Mouse (Mus musculus) lung, embryonic 14.5 days (tissue): ENCODE results near the gene Pde4a. TPM values are rescaled to one million over a fixed set of nuclear protein-coding genes. Genes with fewer than 3 reads are reported as not detected.
"Not testable (repeated sequence)": the region's sequence is repeated elsewhere in the genome, so short reads cannot be mapped to it uniquely, and the experiment has no call there.

Source experiments
- ATAC-seq: fragments of 200-750 bp; cut with Nextera tagmentation; 2 replicates; pipeline ENCODE4 v1.8.0; 2017; ENCODE audit warnings: mild to moderate bottlenecking, moderate TSS enrichment, moderate library complexity; ENCODE audit not compliant: insufficient read depth
- DNase-seq: peaks from one replicate; pipeline ENCODE4 v3.0.0-alpha.2; 2015
- H3K27ac ChIP-seq: fragments of 300-500 bp; sonication (generic); 2 replicates; pipeline ENCODE4 v1.5.1; 2014; ENCODE audit warnings: low read depth, mild to moderate bottlenecking, moderate library complexity
- H3K27me3 ChIP-seq: fragments of 300-500 bp; sonication (generic); 2 replicates; pipeline ENCODE4 v1.6.1; 2014; ENCODE audit warnings: low read length, control low read depth; ENCODE audit not compliant: insufficient read depth
- H3K36me3 ChIP-seq: fragments of 300-500 bp; sonication (generic); 2 replicates; pipeline ENCODE4 v1.6.1; 2014; ENCODE audit warnings: control low read depth; ENCODE audit not compliant: insufficient read depth
- H3K4me1 ChIP-seq: fragments of 300-500 bp; sonication (generic); 2 replicates; pipeline ENCODE4 v1.6.1; 2014; ENCODE audit warnings: antibody characterized with exemption, control low read depth; ENCODE audit not compliant: insufficient read depth
- H3K4me2 ChIP-seq: fragments of 300-500 bp; sonication (generic); 2 replicates; pipeline ENCODE4 v1.6.1; 2014; ENCODE audit warnings: mild to moderate bottlenecking
- H3K4me3 ChIP-seq: fragments of 300-500 bp; sonication (generic); 2 replicates; pipeline ENCODE4 v1.5.1; 2014; ENCODE audit warnings: low read depth, low read length
- H3K9ac ChIP-seq: fragments of 300-500 bp; sonication (generic); 2 replicates; pipeline ENCODE4 v1.6.1; 2014
- H3K9me3 ChIP-seq: fragments of 300-500 bp; sonication (generic); 2 replicates; pipeline ENCODE4 v1.6.1; 2016; ENCODE audit warnings: low read depth, low read length, control low read depth
- CTCF ChIP-seq: IDR thresholded peaks from 2 replicates; pipeline ENCODE4 v1.5.1; 2016; ENCODE audit warnings: antibody characterized with exemption, low read depth
- WGBS: fragments of 180-500 bp; shearing (Covaris S2); extraction: QIAGEN DNeasy Blood & Tissue Kit; methylation state at CpG from one replicate; pipeline ENCODE4 v1.1.7; 2014; 5-methylcytosine and 5-hydroxymethylcytosine counted together
- polyA plus RNA-seq: library from polyadenylated mRNA; unstranded; fragments of >200 nt; fragmentation: Nextera tagmentation; extraction: Ambion mirVana; gene quantifications from 2 replicates; pipeline ENCODE4 v1.2.1, GENCODE M21; 2014

The Pde4a gene
- polyA plus RNA-seq, 1 experiment from 2014 or later, result 8.4 TPM

DNA sequence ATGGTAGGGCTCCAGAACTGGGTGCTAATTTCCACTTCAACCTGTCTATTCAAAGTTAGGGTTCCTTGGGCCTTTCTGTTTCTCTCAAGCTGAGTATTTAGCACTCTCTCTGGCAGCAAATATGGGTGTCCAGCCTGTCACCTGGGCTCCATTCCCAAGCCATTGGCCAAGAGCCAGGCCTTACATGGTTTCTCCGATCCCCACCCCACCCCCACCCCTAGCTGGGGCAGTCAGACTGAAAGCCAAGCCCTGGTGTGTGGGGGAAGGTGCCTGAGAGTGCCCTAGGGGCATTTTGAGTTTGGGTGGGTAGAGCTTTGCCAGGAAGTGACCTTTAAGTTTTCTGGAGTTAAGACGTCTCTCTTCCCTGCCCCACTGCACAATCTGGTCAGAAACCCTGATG is 19.2 kb downstream of the Pde4a start:
- no peak for TF ChIP-seq CTCF
- H3K27me3 ChIP-seq, result peaks cover 3% of the 10 kb centered on the region; the same call in 1 of the 2 replicates
- 14% methylated on average over 2 of the region's 2 CpGs for WGBS
- no peak overlapping the region for H3K27ac ChIP-seq
- H3K4me3 ChIP-seq, result no peak overlapping the region
- peak overlapping the region; percentile 63; the same call in 1 of the 2 replicates for H3K4me2 ChIP-seq
- ATAC-seq (no peak), DNase-seq (peak; percentile 38)
- no peaks in the 10 kb centered on the region for H3K4me1 ChIP-seq
- H3K36me3 ChIP-seq, result no peaks in the 10 kb centered on the region
- no peaks in the 10 kb centered on the region for H3K9me3 ChIP-seq
- H3K9ac ChIP-seq, result no peak overlapping the region

DNA sequence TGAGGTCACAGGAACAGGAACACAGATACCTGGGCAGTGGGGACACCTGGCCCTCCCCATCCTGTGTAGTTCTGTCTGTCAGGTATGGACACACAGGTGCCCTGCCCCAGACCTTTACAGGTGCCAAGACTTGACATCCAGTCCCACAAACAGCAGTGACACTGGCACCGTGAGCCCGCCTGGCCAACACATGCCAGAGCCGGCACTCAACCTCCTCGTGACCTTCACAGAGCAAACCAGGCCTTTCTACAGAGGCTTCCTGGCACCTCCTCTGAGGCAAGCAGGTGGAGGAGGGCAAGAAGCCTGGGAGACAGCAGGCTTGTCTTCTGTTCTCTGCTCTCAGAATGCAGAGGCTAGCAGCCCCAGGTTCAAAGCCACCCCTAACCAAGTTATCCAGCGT is 19.9 kb downstream of the Pde4a start:
- H3K36me3 ChIP-seq, result no peaks in the 10 kb centered on the region
- H3K27me3 ChIP-seq, result peaks cover 3% of the 10 kb centered on the region; the same call in 1 of the 2 replicates
- no peak overlapping the region for H3K4me2 ChIP-seq
- H3K27ac ChIP-seq, result no peak overlapping the region
- no peaks in the 10 kb centered on the region for H3K9me3 ChIP-seq
- ATAC-seq (no peak), DNase-seq (no peak)
- H3K9ac ChIP-seq, result no peak overlapping the region
- no peaks in the 10 kb centered on the region for H3K4me1 ChIP-seq
- no peak for TF ChIP-seq CTCF
- no peak overlapping the region for H3K4me3 ChIP-seq
- WGBS, result 72% methylated on average over 5 of the region's 5 CpGs

DNA sequence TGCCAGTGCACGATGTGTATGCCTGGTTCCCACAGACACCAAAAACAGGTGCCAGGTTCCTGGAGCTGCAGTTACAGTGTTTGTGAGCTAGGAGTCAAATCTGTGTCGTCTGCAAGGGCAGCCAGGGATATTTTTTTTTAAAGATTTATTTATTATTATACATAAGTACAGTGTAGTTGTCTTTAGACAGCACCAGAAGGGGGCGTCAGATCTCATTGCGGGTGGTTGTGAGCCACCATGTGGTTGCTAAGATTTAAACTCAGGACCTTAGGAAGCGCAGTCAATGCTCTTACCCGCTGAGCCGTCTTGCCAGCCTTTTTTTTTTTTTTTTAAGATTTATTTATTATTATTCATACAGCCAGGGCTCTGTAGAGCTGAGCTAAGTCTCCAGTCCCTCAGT is 24.4 kb downstream of the Pde4a start:
- Histone ChIP-seq H3K4me3 (no peak overlapping the region), H3K4me2 (no peak overlapping the region), H3K9ac (no peak overlapping the region), H3K27ac (no peak overlapping the region), H3K27me3 (0 out of 2 replicates have a peak, but pooled peaks cover 3% of the 10 kb centered on the region), H3K4me1 (no peaks in the 10 kb centered on the region), H3K36me3 (no peaks in the 10 kb centered on the region), H3K9me3 (no peaks in the 10 kb centered on the region)
- DNase-seq (peak; percentile 44), ATAC-seq (no peak)
- TF ChIP-seq CTCF, result peak; percentile 31; the same call in 1 of the 2 replicates
- 32% methylated on average over 7 of the region's 7 CpGs for WGBS

DNA sequence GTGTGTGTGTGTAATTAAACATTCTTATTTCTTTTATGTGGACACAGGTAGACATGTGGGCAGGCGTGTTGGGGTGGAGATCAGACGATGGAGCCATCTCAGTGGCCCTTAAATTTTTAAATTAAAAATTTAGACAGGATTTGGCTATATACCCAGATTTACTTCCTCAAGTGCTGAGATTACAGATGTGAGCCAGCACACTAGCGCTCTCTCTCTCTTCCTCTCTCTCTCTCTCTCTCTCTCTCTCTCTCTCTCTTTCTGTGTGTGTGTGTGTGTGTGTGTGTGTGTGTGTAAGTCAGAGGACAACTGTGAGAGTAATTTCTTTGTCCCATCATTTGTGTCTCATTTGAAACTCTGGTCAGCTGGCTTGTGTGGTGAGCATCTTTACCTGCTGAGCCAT is 25.2 kb downstream of the Pde4a start:
- WGBS, result 76% methylated on average over 3 of the region's 3 CpGs
- no peak overlapping the region for H3K27ac ChIP-seq
- no peaks in the 10 kb centered on the region for H3K27me3 ChIP-seq
- no peak overlapping the region for H3K4me2 ChIP-seq
- no peak overlapping the region for H3K9ac ChIP-seq
- no peak overlapping the region for H3K4me3 ChIP-seq
- TF ChIP-seq CTCF, result no peak
- DNase-seq (no peak), ATAC-seq (no peak)
- H3K4me1 ChIP-seq, result no peaks in the 10 kb centered on the region
- H3K36me3 ChIP-seq, result no peaks in the 10 kb centered on the region
- H3K9me3 ChIP-seq, result no peaks in the 10 kb centered on the region

DNA sequence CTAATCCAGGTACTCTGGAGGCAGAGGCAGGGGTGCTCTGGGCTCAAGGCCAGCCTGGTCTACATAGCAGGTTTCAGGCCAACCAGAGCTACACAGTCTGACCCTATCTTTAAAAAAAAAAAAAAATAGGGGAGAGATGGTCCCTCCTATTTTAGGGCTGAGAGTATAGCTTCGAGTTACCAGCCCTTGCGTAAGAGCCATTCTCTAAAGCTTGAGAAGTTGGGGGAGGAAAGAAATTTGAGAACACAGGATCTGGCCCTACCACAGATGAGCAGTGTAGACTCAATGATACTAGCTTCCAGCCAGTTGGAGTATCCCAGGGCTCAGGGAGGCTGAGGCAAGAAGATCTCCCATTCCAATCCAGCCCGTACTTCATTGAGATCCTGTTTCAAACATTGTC is 28.3 kb downstream of the Pde4a start:
- WGBS, result 81% methylated on average over 3 of the region's 3 CpGs

DNA sequence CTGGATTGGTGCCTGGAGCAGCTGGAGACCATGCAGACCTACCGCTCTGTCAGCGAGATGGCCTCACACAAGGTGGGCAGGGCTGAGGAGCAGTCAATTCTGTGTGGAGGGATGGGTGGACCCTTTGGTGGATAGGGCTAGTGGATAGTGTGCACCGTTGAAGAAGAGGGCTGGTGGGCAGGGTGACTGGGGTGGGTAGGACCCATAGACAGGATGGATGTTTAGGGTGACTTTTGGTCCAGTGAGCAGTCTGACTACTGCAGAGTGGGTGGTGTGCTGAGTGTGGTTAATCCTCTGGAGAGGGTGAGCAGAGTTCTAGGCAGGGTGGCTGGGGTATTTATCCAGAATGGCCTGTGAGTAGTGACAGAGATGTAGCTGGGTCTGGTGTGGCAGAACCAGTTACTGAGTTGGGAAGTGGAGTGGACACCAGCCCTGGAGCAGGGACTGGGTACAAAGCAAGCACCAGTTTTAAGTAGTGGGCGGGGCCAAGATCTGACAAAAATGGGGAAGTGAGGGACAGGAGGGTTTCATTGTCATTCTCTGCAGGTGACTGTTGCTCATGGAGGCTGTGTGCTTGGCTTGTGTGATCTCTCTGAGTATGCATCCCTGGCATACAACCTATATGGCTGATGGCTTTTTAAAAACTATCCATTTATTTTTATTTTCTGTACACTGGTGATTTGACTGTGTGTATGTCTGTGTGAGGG is 29.4 kb downstream of the Pde4a start:
- 74% methylated on average over 4 of the region's 4 CpGs for WGBS
- Histone ChIP-seq H3K9ac (no peak overlapping the region), H3K4me3 (no peak overlapping the region), H3K9me3 (no peaks in the 10 kb centered on the region), H3K4me1 (no peaks in the 10 kb centered on the region; the same call in 1 of the 2 replicates), H3K4me2 (no peak overlapping the region), H3K27ac (no peak overlapping the region), H3K36me3 (no peaks in the 10 kb centered on the region), H3K27me3 (no peaks in the 10 kb centered on the region)
- TF ChIP-seq CTCF, result no peak
- DNase-seq, result no peak
- ATAC-seq, result no peak

More for the DNA sequence above, 28.3 kb downstream of the Pde4a start:
- DNase-seq (no peak), ATAC-seq (no peak)
- H3K4me3 ChIP-seq, result no peak overlapping the region
- no peaks in the 10 kb centered on the region; the same call in 1 of the 2 replicates for H3K4me1 ChIP-seq
- TF ChIP-seq CTCF, result no peak
- no peaks in the 10 kb centered on the region for H3K27me3 ChIP-seq
- H3K36me3 ChIP-seq, result no peaks in the 10 kb centered on the region
- H3K9ac ChIP-seq, result no peak overlapping the region
- no peak overlapping the region for H3K27ac ChIP-seq
- H3K4me2 ChIP-seq, result no peak overlapping the region
- H3K9me3 ChIP-seq, result no peaks in the 10 kb centered on the region

DNA sequence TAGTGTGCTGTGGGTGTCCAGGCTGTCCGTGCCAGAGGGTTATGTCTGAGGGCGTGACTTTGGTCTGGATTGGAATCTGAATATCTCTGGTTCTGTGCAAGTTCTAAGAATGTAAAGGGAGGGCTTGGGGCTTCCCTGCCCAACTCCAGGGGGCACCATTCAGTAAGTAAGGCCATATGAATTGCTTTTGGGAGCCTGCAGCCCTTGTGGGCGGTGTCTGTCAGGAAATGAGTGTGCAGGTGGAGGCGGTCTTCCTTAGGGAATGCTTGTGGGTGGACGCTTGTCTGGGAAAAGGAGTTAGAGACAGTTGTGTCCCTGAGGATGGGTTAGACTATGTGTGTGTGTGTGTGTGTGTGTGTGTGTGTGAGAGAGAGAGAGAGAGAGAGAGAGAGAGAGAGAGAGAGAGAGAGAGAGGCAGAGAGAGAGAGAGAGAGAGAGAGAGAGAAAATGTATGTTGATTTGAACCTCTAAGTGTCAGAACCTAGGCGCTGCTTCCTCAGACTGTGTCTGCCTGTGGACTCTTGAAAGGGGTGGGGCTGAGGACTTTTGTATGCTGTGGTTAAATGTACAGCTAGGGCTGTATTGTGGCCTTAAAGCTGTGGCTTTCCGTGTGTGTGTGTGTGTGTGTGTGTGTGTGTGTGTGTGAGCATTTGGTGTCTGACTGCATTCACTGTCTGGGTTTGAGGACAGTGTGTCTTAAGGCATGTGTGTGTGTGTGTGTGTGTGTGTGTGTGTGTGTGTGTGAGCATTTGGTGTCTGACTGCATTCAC is 30.4 kb downstream of the Pde4a start:
- ATAC-seq, result peak; percentile 21; the same call in 1 of the 2 replicates
- H3K4me3 ChIP-seq, H3K9ac ChIP-seq, H3K36me3 ChIP-seq, DNase-seq, H3K4me2 ChIP-seq, H3K27me3 ChIP-seq, H3K27ac ChIP-seq, H3K4me1 ChIP-seq, H3K9me3 ChIP-seq: not testable (repeated sequence)
- WGBS, result 47% methylated on average over 7 of the region's 7 CpGs
- TF ChIP-seq CTCF, result peak; percentile 10; the same call in 1 of the 2 replicates
